Mouse (Mus musculus) embryo, embryonic 10 days (tissue): ENCODE results near the gene Nckap1.
"Not testable (repeated sequence)": the region's sequence is repeated elsewhere in the genome, so short reads cannot be mapped to it uniquely, and the experiment has no call there.

Experiments used
- DNase-seq: peaks from one replicate; pipeline ENCODE4 v3.0.0-alpha.2; 2015; ENCODE audit warnings: low spot score

Nckap1 gene

GRCm38 (mm10) chr2:80560773-80561172 lies 20.4 kb downstream of the Nckap1 start:
- no peak for DNase-seq

GRCm38 (mm10) chr2:80559655-80560054 lies 21.5 kb downstream of the Nckap1 start:
- no peak for DNase-seq

DNA sequence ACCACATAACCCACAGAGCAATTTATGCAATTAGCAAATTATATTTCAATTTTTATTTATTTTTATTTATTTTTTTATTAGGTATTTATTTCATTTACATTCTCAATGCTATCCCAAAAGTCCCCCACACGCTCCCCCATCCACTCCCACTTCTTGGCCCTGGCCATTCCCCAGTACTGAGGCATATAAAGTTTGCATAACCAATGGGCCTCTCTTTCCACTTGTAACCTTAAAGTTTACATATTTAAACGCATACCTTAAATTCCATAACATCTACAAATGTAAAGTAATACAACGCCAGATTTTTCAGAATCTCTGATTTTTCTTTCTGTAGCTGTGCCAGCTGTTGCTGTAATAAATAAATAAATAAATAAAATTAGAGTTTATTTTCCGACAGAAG lies 26.7 kb downstream of the Nckap1 start:
- DNase-seq = no peak

GRCm38 (mm10) chr2:80549704-80550103 lies 31.5 kb downstream of the Nckap1 start:
- no peak for DNase-seq

- no peak for DNase-seq
Measured at GRCm38 (mm10) chr2:80547901-80548300, 33.3 kb downstream of the Nckap1 start.

GRCm38 (mm10) chr2:80542801-80543200 lies 38.4 kb downstream of the Nckap1 start:
- DNase-seq = no peak

DNA sequence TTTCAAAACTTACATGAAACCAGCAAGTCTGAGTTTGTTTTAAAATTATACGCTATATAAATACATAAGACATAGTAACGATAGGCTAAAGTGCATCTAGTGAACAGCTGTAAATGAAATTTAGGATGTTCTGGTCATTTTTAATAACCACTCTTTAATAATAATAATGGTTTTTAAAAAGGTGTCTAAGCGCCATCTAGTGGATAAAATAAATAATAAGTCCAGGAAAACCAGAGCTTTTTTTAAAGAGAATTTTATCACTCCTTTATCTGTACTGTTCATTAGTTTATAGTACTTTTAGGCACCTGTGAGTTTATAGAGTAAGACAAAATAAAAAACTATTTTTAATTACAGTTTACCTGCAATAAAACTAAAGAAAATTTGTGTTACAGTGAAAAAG lies 44.0 kb downstream of the Nckap1 start:
- no peak for DNase-seq

- no peak for DNase-seq
Measured at GRCm38 (mm10) chr2:80536608-80537007, 44.6 kb downstream of the Nckap1 start.

DNA sequence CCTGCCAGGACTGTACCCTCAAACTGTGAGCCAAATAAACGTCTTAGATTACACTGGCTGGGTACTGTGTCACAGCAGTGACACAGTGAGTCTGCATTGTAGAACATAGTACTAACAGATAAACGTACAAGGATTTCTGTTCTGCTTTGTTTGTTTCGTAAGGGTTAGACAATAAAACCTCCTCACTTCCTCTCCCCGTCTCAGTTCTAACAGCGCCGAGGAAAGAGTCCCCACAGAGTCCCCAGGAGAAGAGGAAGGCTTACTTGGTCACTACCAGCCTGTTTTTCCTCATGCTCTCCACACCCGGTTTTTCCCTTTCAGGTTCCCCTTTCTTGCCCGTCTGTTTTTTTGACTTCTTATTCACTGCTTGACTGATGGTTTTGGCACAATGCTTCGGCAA lies 56.9 kb downstream of the Nckap1 start:
- no peak for DNase-seq

DNA sequence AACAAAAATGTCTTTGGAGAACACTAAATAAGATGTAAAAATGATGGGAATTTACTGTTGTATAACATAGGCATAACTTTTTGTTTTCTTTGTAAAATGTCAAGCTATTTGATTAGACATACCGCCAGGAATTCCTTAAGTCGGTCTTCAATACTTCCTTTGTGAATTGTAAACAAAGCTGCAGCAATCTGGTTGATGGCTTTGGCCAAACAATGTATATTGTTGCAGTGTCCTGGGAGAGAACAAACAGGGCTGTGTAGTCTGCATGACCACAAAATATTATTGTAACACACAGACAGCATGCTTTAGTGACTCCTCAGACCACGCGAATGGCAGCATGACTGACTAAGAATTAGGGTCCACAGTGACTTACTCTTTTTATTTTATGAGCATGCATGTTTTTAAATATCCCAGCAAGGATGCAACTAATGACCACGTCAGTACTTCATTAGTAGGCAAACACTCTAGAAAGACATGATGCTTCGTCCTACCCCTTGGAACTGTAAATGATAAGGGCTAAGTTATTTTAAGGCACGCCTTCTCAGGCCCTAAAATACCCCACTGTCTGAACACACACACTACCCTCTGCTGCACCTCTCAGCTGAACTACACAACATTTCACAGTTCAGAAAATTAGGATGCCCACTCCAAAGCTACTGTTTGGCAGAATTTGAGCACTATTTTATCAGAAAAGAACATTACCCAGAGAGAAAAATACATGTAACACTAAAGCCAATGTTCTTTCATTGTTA lies 75.0 kb downstream of the Nckap1 start:
- DNase-seq = no peak

DNA sequence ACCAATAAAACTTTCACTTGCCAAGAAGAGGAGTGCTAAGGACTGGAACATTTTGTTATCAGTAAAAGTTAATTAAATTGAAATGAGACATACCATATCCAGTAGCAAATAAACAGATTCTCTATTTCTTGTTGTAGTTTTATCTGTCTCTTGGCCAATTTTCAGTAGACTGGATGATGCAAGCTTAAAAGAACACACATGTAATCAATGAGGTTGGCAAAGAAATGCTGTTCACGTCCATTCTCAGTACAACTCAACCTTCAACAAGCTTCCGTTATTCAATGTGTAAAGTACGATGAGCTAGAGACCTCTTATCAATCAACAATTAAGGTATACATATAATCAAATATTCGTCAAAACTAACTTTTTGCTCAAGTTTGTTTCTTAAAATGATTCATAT lies 79.0 kb downstream of the Nckap1 start:
- DNase-seq = no peak

- DNase-seq = not testable (repeated sequence)
Measured at GRCm38 (mm10) chr2:80495304-80495703, 85.9 kb downstream of the Nckap1 start.

DNA sequence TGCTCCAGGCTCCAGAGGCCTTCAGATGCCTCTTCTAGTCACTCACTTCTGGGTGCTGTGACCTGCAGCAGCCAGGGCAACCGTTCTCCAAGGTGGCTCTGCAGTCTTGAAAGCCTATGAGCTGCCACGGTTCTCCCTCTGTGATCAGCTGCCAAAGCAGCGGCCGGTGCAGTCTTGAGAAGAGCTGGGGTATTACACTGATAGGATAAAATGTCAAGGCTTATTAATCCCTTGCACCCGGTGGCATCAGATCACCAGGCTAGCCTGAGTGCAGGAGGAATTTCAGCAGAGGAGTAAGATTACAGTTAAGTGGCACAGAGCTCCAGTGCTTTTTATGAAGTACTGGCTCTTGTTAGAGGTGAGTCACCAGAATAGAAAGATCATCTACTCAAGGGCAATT lies 94.3 kb downstream of the Nckap1 start:
- no peak for DNase-seq

DNA sequence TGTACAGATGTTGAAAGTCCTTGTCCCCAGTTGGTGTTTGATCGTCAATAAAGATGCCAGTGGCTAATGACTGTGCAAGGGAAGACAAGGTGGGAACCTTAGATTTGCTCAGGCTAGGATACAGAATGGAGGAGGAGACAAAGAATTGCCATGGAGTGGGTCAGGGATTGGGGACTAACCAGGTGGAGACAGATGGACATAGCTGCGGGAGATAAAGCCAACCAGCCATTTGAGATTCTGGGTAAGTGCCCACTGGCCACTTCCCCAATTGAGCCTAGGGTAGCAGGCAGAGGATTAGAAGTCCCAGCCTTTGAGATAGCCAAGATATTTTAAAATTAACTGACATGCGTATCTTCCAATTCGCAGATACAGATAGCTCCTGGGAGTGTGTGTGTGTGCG lies 96.2 kb downstream of the Nckap1 start:
- DNase-seq = no peak

DNA sequence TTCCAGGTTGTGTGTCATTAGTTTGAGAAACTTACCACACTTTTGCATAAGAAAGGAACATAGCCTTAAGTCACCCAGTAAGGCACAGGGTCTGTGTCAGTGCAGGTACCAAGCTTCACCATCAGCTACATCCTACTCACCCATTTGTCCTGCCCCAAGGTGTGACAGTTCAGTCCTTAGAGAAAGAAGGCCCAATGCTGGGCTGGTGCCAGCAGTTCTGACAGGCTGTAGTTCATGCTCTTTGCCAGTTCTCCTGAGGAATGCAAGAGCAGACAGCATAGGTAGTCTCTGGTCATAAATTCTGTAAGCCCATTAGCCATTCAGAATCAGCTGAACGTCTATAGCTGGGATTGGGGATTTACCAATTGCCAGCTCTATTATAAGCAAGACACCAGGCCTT lies 105.3 kb downstream of the Nckap1 start:
- DNase-seq = no peak

DNA sequence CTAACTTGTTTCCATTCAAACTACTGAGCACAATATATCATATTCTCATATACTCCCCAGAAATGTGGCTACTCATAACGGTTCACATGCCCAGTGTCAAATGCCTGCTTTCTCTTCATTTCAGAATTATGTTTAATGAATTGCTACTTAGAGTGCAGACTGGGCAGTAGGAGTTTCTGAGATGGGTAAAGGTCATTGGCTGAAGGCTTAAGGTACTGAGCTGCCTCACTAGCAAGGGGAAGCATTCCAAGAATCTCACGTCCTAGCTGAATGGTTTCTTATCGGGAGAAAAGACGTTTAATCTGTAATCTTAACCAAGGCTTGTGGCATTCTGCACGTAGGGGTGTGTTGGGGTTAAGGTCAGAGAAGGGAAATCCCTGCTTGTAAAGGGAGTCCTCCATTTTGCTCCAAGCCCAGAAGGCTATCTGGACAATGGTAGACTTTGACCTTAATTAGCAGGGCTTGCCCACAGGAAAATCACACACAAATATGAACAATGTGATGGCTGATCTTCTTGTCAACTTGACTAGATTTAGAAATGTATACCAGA lies 106.9 kb downstream of the Nckap1 start:
- no peak for DNase-seq

DNA sequence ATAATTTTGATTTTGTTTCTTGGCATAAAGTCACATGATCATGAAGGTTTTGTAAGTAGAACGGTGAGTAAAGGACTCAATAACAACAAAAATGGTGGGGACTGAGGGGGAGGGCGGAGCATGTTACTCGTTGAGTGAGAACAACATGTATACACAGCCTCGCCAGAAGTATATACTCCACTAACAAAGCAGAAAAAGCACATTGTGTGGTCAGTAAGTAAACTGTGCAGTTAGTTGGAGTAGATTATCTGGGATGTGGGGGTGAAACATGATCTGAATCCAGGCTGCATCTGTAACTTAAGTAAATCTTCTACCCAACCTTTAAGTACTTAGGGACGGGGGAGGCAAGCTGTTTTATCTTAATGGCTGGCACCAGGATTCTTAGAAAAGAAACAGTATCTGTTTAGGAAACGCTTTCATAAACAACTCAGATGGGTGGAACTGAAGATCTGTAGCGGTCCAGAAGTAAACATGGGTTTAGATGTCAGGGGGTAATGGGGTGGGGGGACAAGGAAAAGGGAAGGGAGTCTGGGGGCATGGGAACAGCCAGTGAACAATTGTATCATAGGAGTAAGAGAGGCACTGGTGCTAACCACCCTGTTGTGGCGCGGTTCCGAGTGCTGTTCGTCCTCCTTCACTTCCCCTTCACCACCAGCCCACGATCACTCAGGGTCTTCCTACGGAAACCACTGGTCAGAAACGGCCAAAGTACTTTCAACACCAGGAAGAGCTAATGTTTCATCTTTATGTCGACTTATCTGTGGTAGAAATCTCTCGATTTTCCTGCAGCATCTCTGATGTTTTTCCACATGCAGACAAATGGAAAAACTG lies 115.0 kb downstream of the Nckap1 start:
- no peak for DNase-seq

DNA sequence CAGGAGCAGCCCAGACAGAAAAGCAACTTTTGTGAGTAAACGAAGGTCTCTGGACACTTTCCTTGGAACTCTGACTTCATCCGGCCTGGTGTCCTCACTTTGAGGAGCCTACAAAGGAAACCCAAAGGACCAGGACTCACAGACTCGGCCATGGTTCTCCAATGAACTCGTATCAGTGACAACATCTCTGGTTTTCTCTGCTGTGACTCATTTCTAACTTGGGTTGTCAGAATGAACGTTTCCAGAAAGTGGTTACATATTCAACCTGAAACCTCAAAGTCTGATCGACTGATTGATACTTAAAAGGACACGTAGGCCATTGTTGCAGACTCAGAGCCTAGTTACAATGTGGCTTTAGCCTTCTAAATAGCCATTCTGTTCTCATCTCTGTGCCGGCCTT lies 119.4 kb downstream of the Nckap1 start:
- no peak for DNase-seq
